Mouse (Mus musculus) embryonic facial prominence, embryonic 15.5 days (tissue): ENCODE measurements around the gene Slc25a25. TPM values are rescaled to one million over a fixed set of nuclear protein-coding genes. Genes with fewer than 3 reads are reported as not detected.
"Not testable (repeated sequence)": the region's sequence is repeated elsewhere in the genome, so short reads cannot be mapped to it uniquely, and the experiment has no call there.

Experiments used
- ATAC-seq: fragments of 200-750 bp; cut with Nextera tagmentation; 2 replicates; pipeline ENCODE4 v1.8.0; 2017; ENCODE audit warnings: low read depth, moderate TSS enrichment; ENCODE audit not compliant: insufficient number of reproducible peaks, low FRiP score, low TSS enrichment
- H3K27ac ChIP-seq: fragments of 300-500 bp; sonication (generic); replicated peaks from 2 replicates; pipeline ENCODE4 v1.5.1; 2015; ENCODE audit warnings: mild to moderate bottlenecking, inconsistent platforms
- H3K27me3 ChIP-seq: fragments of 300-500 bp; sonication (generic); 2 replicates; pipeline ENCODE4 v1.6.1; 2015; ENCODE audit warnings: inconsistent platforms
- H3K36me3 ChIP-seq: fragments of 300-500 bp; sonication (generic); 2 replicates; pipeline ENCODE4 v1.6.1; 2015; ENCODE audit warnings: mild to moderate bottlenecking, inconsistent platforms
- H3K4me1 ChIP-seq: fragments of 300-500 bp; sonication (generic); 2 replicates; pipeline ENCODE4 v1.6.1; 2015; ENCODE audit warnings: inconsistent platforms
- H3K4me2 ChIP-seq: fragments of 300-500 bp; sonication (generic); replicated peaks from 2 replicates; pipeline ENCODE4 v1.6.1; 2015; ENCODE audit warnings: mild to moderate bottlenecking, inconsistent platforms
- H3K4me3 ChIP-seq: fragments of 300-500 bp; sonication (generic); replicated peaks from 2 replicates; pipeline ENCODE4 v1.5.1; 2015; ENCODE audit warnings: mild to moderate bottlenecking, inconsistent platforms
- H3K9ac ChIP-seq: fragments of 300-500 bp; sonication (generic); 2 replicates; pipeline ENCODE4 v1.6.1; 2015; ENCODE audit warnings: inconsistent platforms
- H3K9me3 ChIP-seq: fragments of 300-500 bp; sonication (generic); replicated peaks from 2 replicates; pipeline ENCODE4 v1.6.1; 2016; ENCODE audit warnings: inconsistent platforms
- WGBS: fragments of 180-500 bp; shearing (Covaris S2); methylation state at CpG from one replicate; pipeline ENCODE4 v1.1.7; 2015; 5-methylcytosine and 5-hydroxymethylcytosine counted together
- polyA plus RNA-seq: library from polyadenylated mRNA; unstranded; fragments of >200 nt; fragmentation: Nextera tagmentation; extraction: Ambion mirVana; gene quantifications from 2 replicates; pipeline ENCODE4 v1.2.1, GENCODE M21; 2015

The Slc25a25 gene
- polyA plus RNA-seq, 1 experiment from 2014 or later = 22.1 TPM

- H3K4me1 ChIP-seq = no peaks in the 10 kb centered on the region
- H3K4me3 ChIP-seq = no peak overlapping the region
- H3K9ac ChIP-seq = no peak overlapping the region
- no peak overlapping the region for H3K4me2 ChIP-seq
- no peak overlapping the region for H3K27ac ChIP-seq
- no peak for ATAC-seq
- H3K36me3 ChIP-seq = no peaks in the 10 kb centered on the region
- 91% methylated on average over 9 of the region's 9 CpGs for WGBS
- H3K27me3 ChIP-seq = no peaks in the 10 kb centered on the region
- no peaks in the 10 kb centered on the region for H3K9me3 ChIP-seq
Observed at GRCm38 (mm10) chr2:32486155-32486554, 34.9 kb upstream of the Slc25a25 start.

- WGBS = 81% methylated on average over 4 of the region's 4 CpGs
- no peak overlapping the region for H3K9ac ChIP-seq
- no peaks in the 10 kb centered on the region for H3K9me3 ChIP-seq
Observed at GRCm38 (mm10) chr2:32485751-32486150, 34.5 kb upstream of the Slc25a25 start.

GRCm38 (mm10) chr2:32484933-32485332 is 33.7 kb upstream of the Slc25a25 start:
- no peak; the same call in 1 of the 2 replicates for ATAC-seq
- Histone ChIP-seq H3K27ac (no peak overlapping the region), H3K9me3 (no peaks in the 10 kb centered on the region)

More at GRCm38 (mm10) chr2:32485751-32486150, 34.5 kb upstream of the Slc25a25 start:
- no peaks in the 10 kb centered on the region for H3K4me1 ChIP-seq
- H3K27me3 ChIP-seq = no peaks in the 10 kb centered on the region
- no peak overlapping the region for H3K4me2 ChIP-seq
- ATAC-seq = no peak
- no peak overlapping the region for H3K4me3 ChIP-seq
- H3K36me3 ChIP-seq = no peaks in the 10 kb centered on the region
- no peak overlapping the region for H3K27ac ChIP-seq

GRCm38 (mm10) chr2:32483179-32483875 is 32.1 kb upstream of the Slc25a25 start:
- no peak overlapping the region for H3K27ac ChIP-seq
- no peaks in the 10 kb centered on the region for H3K27me3 ChIP-seq

More at GRCm38 (mm10) chr2:32484933-32485332, 33.7 kb upstream of the Slc25a25 start:
- no peaks in the 10 kb centered on the region for H3K27me3 ChIP-seq
- no peaks in the 10 kb centered on the region for H3K36me3 ChIP-seq
- no peak overlapping the region for H3K9ac ChIP-seq
- 89% methylated on average over 6 of the region's 6 CpGs for WGBS
- no peaks in the 10 kb centered on the region for H3K4me1 ChIP-seq
- no peak overlapping the region for H3K4me2 ChIP-seq
- no peak overlapping the region for H3K4me3 ChIP-seq

GRCm38 (mm10) chr2:32482351-32482750 is 31.1 kb upstream of the Slc25a25 start:
- Histone ChIP-seq H3K36me3 (no peaks in the 10 kb centered on the region), H3K4me3 (no peak overlapping the region), H3K9ac (no peak overlapping the region), H3K27me3 (no peaks in the 10 kb centered on the region), H3K4me2 (no peak overlapping the region), H3K4me1 (no peaks in the 10 kb centered on the region), H3K9me3 (no peaks in the 10 kb centered on the region), H3K27ac (no peak overlapping the region)
- ATAC-seq = no peak
- WGBS = 91% methylated on average over 8 of the region's 8 CpGs

More at GRCm38 (mm10) chr2:32483179-32483875, 32.1 kb upstream of the Slc25a25 start:
- no peaks in the 10 kb centered on the region for H3K4me1 ChIP-seq
- H3K9ac ChIP-seq = no peak overlapping the region
- no peak for ATAC-seq
- H3K36me3 ChIP-seq = no peaks in the 10 kb centered on the region
- H3K9me3 ChIP-seq = no peaks in the 10 kb centered on the region
- H3K4me2 ChIP-seq = no peak overlapping the region
- H3K4me3 ChIP-seq = no peak overlapping the region
- 72% methylated on average over 9 of the region's 9 CpGs for WGBS

GRCm38 (mm10) chr2:32475361-32475760 is 24.1 kb upstream of the Slc25a25 start:
- H3K4me3 ChIP-seq, H3K4me2 ChIP-seq, H3K27me3 ChIP-seq, ATAC-seq, H3K27ac ChIP-seq, H3K9ac ChIP-seq, H3K36me3 ChIP-seq, H3K9me3 ChIP-seq, H3K4me1 ChIP-seq: not testable (repeated sequence)
- 95% methylated on average over 4 of the region's 9 CpGs for WGBS

GRCm38 (mm10) chr2:32471681-32472061 is 20.4 kb upstream of the Slc25a25 start:
- H3K9ac ChIP-seq = no peak overlapping the region
- no peak overlapping the region for H3K27ac ChIP-seq
- no peak for ATAC-seq
- WGBS = 76% methylated on average over 6 of the region's 6 CpGs
- no peaks in the 10 kb centered on the region for H3K4me1 ChIP-seq
- no peaks in the 10 kb centered on the region for H3K36me3 ChIP-seq
- no peak overlapping the region for H3K4me2 ChIP-seq
- no peaks in the 10 kb centered on the region for H3K27me3 ChIP-seq
- no peaks in the 10 kb centered on the region for H3K9me3 ChIP-seq
- H3K4me3 ChIP-seq = no peak overlapping the region

- Histone ChIP-seq H3K36me3 (no peaks in the 10 kb centered on the region), H3K27me3 (no peaks in the 10 kb centered on the region), H3K4me3 (no peak overlapping the region), H3K9me3 (no peaks in the 10 kb centered on the region), H3K4me1 (no peaks in the 10 kb centered on the region), H3K4me2 (no peak overlapping the region), H3K27ac (no peak overlapping the region), H3K9ac (no peak overlapping the region)
- WGBS = 77% methylated on average over 6 of the region's 6 CpGs
- ATAC-seq = no peak
Observed at GRCm38 (mm10) chr2:32471001-32471680, 19.9 kb upstream of the Slc25a25 start.

GRCm38 (mm10) chr2:32464212-32464891 is 13.1 kb upstream of the Slc25a25 start:
- 0 out of 2 replicates have a peak overlapping the region, but pooled peaks have one; percentile 48 for H3K27ac ChIP-seq
- H3K9ac ChIP-seq = no peak overlapping the region
- H3K36me3 ChIP-seq = no peaks in the 10 kb centered on the region
- peak; percentile 60 for ATAC-seq
- 37% methylated on average over 6 of the region's 6 CpGs for WGBS
- H3K9me3 ChIP-seq = no peaks in the 10 kb centered on the region
- no peak overlapping the region for H3K4me3 ChIP-seq
- H3K4me1 ChIP-seq = no peaks in the 10 kb centered on the region
- no peaks in the 10 kb centered on the region for H3K27me3 ChIP-seq
- H3K4me2 ChIP-seq = no peak overlapping the region

GRCm38 (mm10) chr2:32463773-32464172 is 12.5 kb upstream of the Slc25a25 start:
- no peak overlapping the region for H3K4me2 ChIP-seq
- 72% methylated on average over 2 of the region's 2 CpGs for WGBS
- no peak overlapping the region for H3K9ac ChIP-seq
- H3K27me3 ChIP-seq = no peaks in the 10 kb centered on the region
- H3K9me3 ChIP-seq = no peaks in the 10 kb centered on the region
- no peak overlapping the region for H3K27ac ChIP-seq
- no peak for ATAC-seq
- no peaks in the 10 kb centered on the region for H3K36me3 ChIP-seq
- H3K4me1 ChIP-seq = no peaks in the 10 kb centered on the region
- H3K4me3 ChIP-seq = no peak overlapping the region

- no peak for ATAC-seq
- peaks cover 19% of the 10 kb centered on the region for H3K36me3 ChIP-seq
- 89% methylated on average over 2 of the region's 2 CpGs for WGBS
Observed at GRCm38 (mm10) chr2:32459657-32460056, 8.4 kb upstream of the Slc25a25 start.

More at GRCm38 (mm10) chr2:32459657-32460056, 8.4 kb upstream of the Slc25a25 start:
- Histone ChIP-seq H3K9ac (no peak overlapping the region), H3K4me1 (no peaks in the 10 kb centered on the region), H3K9me3 (no peaks in the 10 kb centered on the region), H3K27ac (no peak overlapping the region), H3K27me3 (no peaks in the 10 kb centered on the region), H3K4me2 (no peak overlapping the region), H3K4me3 (no peak overlapping the region)
